In genomic region chr5:36950871-36951270, GRCm38 (mm10) we compare ENCODE assay signal across 13 mouse cellular contexts. TPM values are rescaled to one million over a fixed set of nuclear protein-coding genes. Genes with fewer than 3 reads are reported as not detected.
A peak's percentile ranks its signal among the peaks of the same experiment; 100 is the strongest.
DNase-seq lines count a peak whose midpoint lies in the region; ATAC-seq and TF ChIP-seq lines count a peak whose summit lies in the region.
"Had no signal": no experiment of that assay in that cellular context is flagged by ENCODE, and none has a peak within 500 bp of the region (broad histone marks: within the 10 kb centered on the region; RNA-seq: fewer than 3 reads in every experiment).

No protein-coding gene starts in this region.

- no peak for DNase-seq in forebrain, postnatal 0 days
- DNase-seq in forebrain, embryonic 14.5 days (ENCODE audit: low spot score): no peak
- no peak for DNase-seq in liver, embryonic 14.5 days (ENCODE audit: low read depth in 3 of 3, low spot score in 3 of 3)
- no peak for DNase-seq in liver
- DNase-seq in CH12.LX (ENCODE audit: extremely low read depth): peak; percentile 27
- DNase-seq in retina, embryonic 14.5 days (ENCODE audit: low spot score): peak; percentile 46
- DNase-seq in urinary bladder, postnatal 25 days (ENCODE audit: low spot score): no peak
- no peak for DNase-seq in embryo, embryonic 11 days
- DNase-seq: cerebellum, adult 9-11 months; gastrocnemius, postnatal 10 days; liver, embryonic 13.5 days had no signal

- TF ChIP-seq RAD21 in CH12.LX (IDR thresholded peaks at IDR 0.05; ENCODE audit: low read depth, low read length): peak; percentile 50

- H3K4me1 ChIP-seq in forebrain, postnatal 0 days (ENCODE audit: insufficient read depth): peaks cover 2% of the 10 kb centered on the region; the same call in 1 of the 2 replicates
- H3K4me1 ChIP-seq in forebrain, embryonic 14.5 days (ENCODE audit: control insufficient read depth, insufficient read depth, low read length): 0 out of 2 replicates have a peak, but pooled peaks cover under 1% of the 10 kb centered on the region
- no peaks in the 10 kb centered on the region for H3K4me1 ChIP-seq in liver, embryonic 14.5 days (replicated peaks; ENCODE audit: control insufficient read depth in 2 of 2, insufficient read depth in 2 of 2, low read length in 1 of 2)
- no peaks in the 10 kb centered on the region for H3K4me1 ChIP-seq in CH12.LX (ENCODE audit: control insufficient read depth in 1 of 2, insufficient read depth in 2 of 2)
- H3K4me1 ChIP-seq: liver, embryonic 13.5 days had no signal

- ATAC-seq in forebrain, postnatal 0 days: no peak
- no peak for ATAC-seq in forebrain, embryonic 14.5 days
- no peak for ATAC-seq in liver, embryonic 14.5 days (ENCODE audit: insufficient read depth)

- H3K27ac ChIP-seq in forebrain, postnatal 0 days (ENCODE audit: low read depth, low read length): no peak overlapping the region
- H3K27ac ChIP-seq in forebrain, embryonic 14.5 days (ENCODE audit: low read depth, low read length): no peak overlapping the region
- no peak overlapping the region for H3K27ac ChIP-seq in liver, embryonic 14.5 days
- H3K27ac ChIP-seq in CH12.LX (ENCODE audit: insufficient read depth, low read depth): no peak overlapping the region
- H3K27ac ChIP-seq: liver, embryonic 13.5 days; midbrain, embryonic 12.5 days; neural tube, embryonic 15.5 days had no signal

- H3K27me3 ChIP-seq in forebrain, postnatal 0 days (ENCODE audit: insufficient read depth, low read length): no peaks in the 10 kb centered on the region
- H3K27me3 ChIP-seq in forebrain, embryonic 14.5 days (replicated peaks; ENCODE audit: control insufficient read depth, insufficient read depth, low read length): peaks cover 15% of the 10 kb centered on the region; the same call in 1 of the 2 replicates
- H3K27me3 ChIP-seq in liver, embryonic 14.5 days (ENCODE audit: control insufficient read depth, insufficient read depth, low read length): no peaks in the 10 kb centered on the region
- H3K27me3 ChIP-seq in CH12.LX (replicated peaks): peaks cover 64% of the 10 kb centered on the region
- H3K27me3 ChIP-seq: liver, embryonic 13.5 days; midbrain, embryonic 12.5 days; neural tube, embryonic 15.5 days had no signal

- in situ Hi-C loops in CH12.LX (cut with MboI; ENCODE audit: low pct_ligation_motif_present, low pct_unique_long_range_greater_than_20kb, low sequenced_read_pairs): no loop called here

- no peaks in the 10 kb centered on the region for H3K79me2 ChIP-seq in CH12.LX (replicated peaks; ENCODE audit: control insufficient read depth, extremely low read depth, insufficient read depth, poor library complexity, severe bottlenecking)

- 55% methylated on average over 2 of the region's 2 CpGs for WGBS in forebrain, postnatal 0 days
- WGBS in forebrain, embryonic 14.5 days: 62% methylated on average over 2 of the region's 2 CpGs
- 44% methylated on average over 2 of the region's 2 CpGs for WGBS in liver, embryonic 14.5 days (ENCODE audit: insufficient replicate concordance)

- H3K36me3 ChIP-seq in forebrain, postnatal 0 days (ENCODE audit: insufficient read depth): peaks cover 37% of the 10 kb centered on the region
- H3K36me3 ChIP-seq in forebrain, embryonic 14.5 days (ENCODE audit: control insufficient read depth, insufficient read depth, low read length): no peaks in the 10 kb centered on the region
- H3K36me3 ChIP-seq in liver, embryonic 14.5 days (replicated peaks; ENCODE audit: control insufficient read depth, insufficient read depth, low read depth): no peaks in the 10 kb centered on the region
- no peaks in the 10 kb centered on the region for H3K36me3 ChIP-seq in CH12.LX (replicated peaks in 1 of 2; ENCODE audit: control insufficient read depth in 1 of 2, insufficient read depth in 1 of 2, low read length in 1 of 2)
- H3K36me3 ChIP-seq: liver, embryonic 13.5 days; midbrain, embryonic 12.5 days had no signal

- H3K9me3 ChIP-seq in forebrain, postnatal 0 days (ENCODE audit: low read length): no peaks in the 10 kb centered on the region
- no peaks in the 10 kb centered on the region for H3K9me3 ChIP-seq in forebrain, embryonic 14.5 days (replicated peaks; ENCODE audit: control insufficient read depth, low read length)
- H3K9me3 ChIP-seq in liver, embryonic 14.5 days (ENCODE audit: control insufficient read depth, low read length): no peaks in the 10 kb centered on the region
- H3K9me3 ChIP-seq in CH12.LX (replicated peaks; ENCODE audit: low read length): no peaks in the 10 kb centered on the region
- H3K9me3 ChIP-seq: liver, embryonic 13.5 days; midbrain, embryonic 12.5 days; neural tube, embryonic 15.5 days had no signal

- no peak for TF ChIP-seq EP300 in liver, embryonic 14.5 days (IDR thresholded peaks at IDR 0.05; ENCODE audit: low read depth)
- TF ChIP-seq EP300 in CH12.LX (IDR thresholded peaks at IDR 0.05; ENCODE audit: low read length): no peak

- H3K4me2 ChIP-seq in forebrain, postnatal 0 days (ENCODE audit: low read depth): no peak overlapping the region
- H3K4me2 ChIP-seq in forebrain, embryonic 14.5 days (ENCODE audit: low read length): no peak overlapping the region
- no peak overlapping the region for H3K4me2 ChIP-seq in liver, embryonic 14.5 days (ENCODE audit: low read depth)
- no peak overlapping the region for H3K4me2 ChIP-seq in CH12.LX (ENCODE audit: insufficient read depth, low read depth, poor library complexity, severe bottlenecking)
- H3K4me2 ChIP-seq: liver, embryonic 13.5 days; midbrain, embryonic 12.5 days; neural tube, embryonic 15.5 days had no signal

- dilution Hi-C loops in CH12.LX (cut with MboI; ENCODE audit: extremely low pct_ligation_motif_present, extremely low pct_unique_long_range_greater_than_20kb, low sequenced_read_pairs): no loop called here

- peak; percentile 52 for TF ChIP-seq CTCF in forebrain, postnatal 0 days (IDR thresholded peaks at IDR 0.05; ENCODE audit: low read depth)
- TF ChIP-seq CTCF in liver, embryonic 14.5 days (IDR thresholded peaks at IDR 0.05; ENCODE audit: low read depth): peak; percentile 41
- TF ChIP-seq CTCF in CH12.LX (conservative IDR thresholded peaks at IDR 0.05 in 1 of 2, IDR thresholded peaks at IDR 0.05 in 1 of 2; ENCODE audit: low read depth in 2 of 2, low read length in 2 of 2): peak in 1 of 2 experiments; percentile 79; a peak in 3 of 4 replicates

- H3K9ac ChIP-seq in forebrain, postnatal 0 days: no peak overlapping the region
- no peak overlapping the region for H3K9ac ChIP-seq in forebrain, embryonic 14.5 days (ENCODE audit: low read length)
- H3K9ac ChIP-seq in liver, embryonic 14.5 days (replicated peaks): no peak overlapping the region
- H3K9ac ChIP-seq in CH12.LX (ENCODE audit: insufficient read depth, low read depth): no peak overlapping the region
- H3K9ac ChIP-seq: liver, embryonic 13.5 days; midbrain, embryonic 12.5 days; neural tube, embryonic 15.5 days had no signal

- TF ChIP-seq POLR2A in CH12.LX (IDR thresholded peaks at IDR 0.05; ENCODE audit: low read depth, low read length): no peak

- H3K4me3 ChIP-seq in forebrain, postnatal 0 days (ENCODE audit: low read depth, low read length): no peak overlapping the region
- H3K4me3 ChIP-seq in forebrain, embryonic 14.5 days (ENCODE audit: low read depth, low read length): no peak overlapping the region
- H3K4me3 ChIP-seq in liver, embryonic 14.5 days (ENCODE audit: insufficient read depth in 1 of 2, low read depth in 2 of 2, low read length in 2 of 2): no peak overlapping the region
- no peak overlapping the region for H3K4me3 ChIP-seq in CH12.LX (replicated peaks in 1 of 3; ENCODE audit: low read depth in 2 of 3, low read length in 2 of 3, poor library complexity in 1 of 3)
- H3K4me3 ChIP-seq: liver, embryonic 13.5 days; midbrain, embryonic 12.5 days; neural tube, embryonic 15.5 days had no signal

TF ChIP-seq in CH12.LX, 34 proteins besides CTCF, POLR2A, EP300 and RAD21:
- no peak for TF ChIP-seq MAX (IDR thresholded peaks at IDR 0.05; ENCODE audit: low read length)
- no peak for TF ChIP-seq ZKSCAN1 (IDR thresholded peaks at IDR 0.05; ENCODE audit: borderline replicate concordance, low read depth, low read length)
- TF ChIP-seq SMC3 (IDR thresholded peaks at IDR 0.05; ENCODE audit: low read depth, low read length): peak; percentile 73

RNA-seq across cellular contexts. Expression of gene Wfs1, which starts 38.1 kb away (rescaled TPM):
- 9.6 and 12.9 TPM in 2 replicates for total RNA-seq in forebrain, postnatal 0 days (2014; rRNA removed)
- 10.3 and 16.9 TPM in 2 replicates for polyA plus RNA-seq in forebrain, postnatal 0 days (2015; fragmentation: Nextera tagmentation; extraction: Ambion mirVana)
- polyA plus RNA-seq in forebrain, embryonic 14.5 days (2014; fragmentation: Nextera tagmentation; extraction: Ambion mirVana): 3.7 and 6.3 TPM in 2 replicates
- polyA plus RNA-seq in liver, embryonic 14.5 days (2012; rRNA removed): 0.73 and 0.84 TPM in 2 replicates
- 0.72 and 0.95 TPM in 2 replicates for polyA plus RNA-seq in liver, embryonic 14.5 days (2014; fragmentation: Nextera tagmentation; extraction: Ambion mirVana)
- total RNA-seq in CH12.LX (2012; rRNA removed): 2.3 and 2.5 TPM in 2 replicates
- 0.43 and 0.56 TPM in 2 replicates for total RNA-seq in CH12.LX (2014; rRNA removed)
- 1.4 and 1.8 TPM in 2 replicates for polyA plus RNA-seq in CH12.LX (2012; ENCODE audit: insufficient read length, low read depth)

Comparison
In these comparisons a context has a peak if more than half of its experiments do, and no peak if none do; other contexts are left out.
1. DNase-seq: peak in CH12.LX (single experiment) and retina, embryonic 14.5 days (single experiment); none in forebrain, postnatal 0 days (single experiment), forebrain, embryonic 14.5 days (single experiment), liver, embryonic 14.5 days (0 of 3), liver (single experiment), urinary bladder, postnatal 25 days (single experiment) and embryo, embryonic 11 days (single experiment).